Mouse (Mus musculus): Measurements from ENCODE around the gene Shroom3. TPM values are rescaled to one million over a fixed set of nuclear protein-coding genes. Genes with fewer than 3 reads are reported as not detected.

Gene Shroom3
- polyA plus RNA-seq, 1 experiment from 2014 or later, result 6.2 TPM

GRCm38 (mm10) chr5:92935883-92936282, 252.6 kb downstream of the Shroom3 start:
- 81% methylated on average over 8 of the region's 8 CpGs for WGBS
- ATAC-seq (ENCODE audit: low FRiP score, low read depth), result no peak
- H3K27ac ChIP-seq, result no peak overlapping the region

GRCm38 (mm10) chr5:92937701-92938100, 254.5 kb downstream of the Shroom3 start:
- 89% methylated on average over 4 of the region's 4 CpGs for WGBS
- peaks cover 28% of the 10 kb centered on the region for H3K9me3 ChIP-seq
- H3K4me2 ChIP-seq (replicated peaks), result no peak overlapping the region
- H3K9ac ChIP-seq, result no peak overlapping the region
- ATAC-seq (ENCODE audit: low FRiP score, low read depth), result no peak
- H3K4me1 ChIP-seq, result no peaks in the 10 kb centered on the region
- H3K27me3 ChIP-seq (replicated peaks), result no peaks in the 10 kb centered on the region
- no peak overlapping the region for H3K4me3 ChIP-seq
- no peak overlapping the region for H3K27ac ChIP-seq
- H3K36me3 ChIP-seq, result peaks cover 32% of the 10 kb centered on the region

More at GRCm38 (mm10) chr5:92935883-92936282, 252.6 kb downstream of the Shroom3 start:
- H3K36me3 ChIP-seq, result peaks cover 14% of the 10 kb centered on the region
- H3K27me3 ChIP-seq (replicated peaks), result no peaks in the 10 kb centered on the region
- no peak overlapping the region for H3K4me2 ChIP-seq (replicated peaks)
- H3K4me3 ChIP-seq, result no peak overlapping the region
- no peak overlapping the region for H3K9ac ChIP-seq
- peaks cover 10% of the 10 kb centered on the region; the same call in 1 of the 2 replicates for H3K4me1 ChIP-seq
- peaks cover 10% of the 10 kb centered on the region for H3K9me3 ChIP-seq

GRCm38 (mm10) chr5:92939246-92939995, 256.2 kb downstream of the Shroom3 start:
- Histone ChIP-seq H3K4me3 (no peak overlapping the region), H3K9ac (no peak overlapping the region), H3K27ac (no peak overlapping the region), H3K36me3 (peaks cover 37% of the 10 kb centered on the region), H3K9me3 (peaks cover 32% of the 10 kb centered on the region), H3K4me2 (replicated peaks) (no peak overlapping the region), H3K27me3 (replicated peaks) (no peaks in the 10 kb centered on the region), H3K4me1 (no peaks in the 10 kb centered on the region)
- no peak for ATAC-seq (ENCODE audit: low FRiP score, low read depth)
- WGBS, result 91% methylated on average over 15 of the region's 15 CpGs

- Histone ChIP-seq H3K27me3 (replicated peaks) (no peaks in the 10 kb centered on the region), H3K9me3 (peaks cover 32% of the 10 kb centered on the region), H3K4me1 (no peaks in the 10 kb centered on the region), H3K27ac (no peak overlapping the region), H3K9ac (no peak overlapping the region), H3K36me3 (peaks cover 37% of the 10 kb centered on the region), H3K4me2 (replicated peaks) (no peak overlapping the region), H3K4me3 (no peak overlapping the region)
- ATAC-seq (ENCODE audit: low FRiP score, low read depth), result 0 out of 2 replicates have a peak, but pooled peaks have one; percentile 17
- 91% methylated on average over 57 of the region's 57 CpGs for WGBS
Observed at GRCm38 (mm10) chr5:92942166-92942565, 258.9 kb downstream of the Shroom3 start.

GRCm38 (mm10) chr5:92942577-92942976, 259.3 kb downstream of the Shroom3 start:
- Histone ChIP-seq H3K9me3 (peaks cover 32% of the 10 kb centered on the region), H3K9ac (no peak overlapping the region), H3K27ac (no peak overlapping the region), H3K27me3 (replicated peaks) (no peaks in the 10 kb centered on the region), H3K4me1 (no peaks in the 10 kb centered on the region), H3K4me3 (no peak overlapping the region), H3K36me3 (peaks cover 37% of the 10 kb centered on the region), H3K4me2 (replicated peaks) (no peak overlapping the region)
- no peak for ATAC-seq (ENCODE audit: low FRiP score, low read depth)
- 94% methylated on average over 47 of the region's 47 CpGs for WGBS

GRCm38 (mm10) chr5:92944867-92945266, 261.6 kb downstream of the Shroom3 start:
- H3K27ac ChIP-seq, result no peak overlapping the region
- H3K36me3 ChIP-seq, result peaks cover 32% of the 10 kb centered on the region
- no peak overlapping the region for H3K9ac ChIP-seq
- no peak overlapping the region for H3K4me3 ChIP-seq
- H3K9me3 ChIP-seq, result peaks cover 31% of the 10 kb centered on the region
- no peaks in the 10 kb centered on the region for H3K27me3 ChIP-seq (replicated peaks)
- H3K4me2 ChIP-seq (replicated peaks), result no peak overlapping the region
- WGBS, result 78% methylated on average over 5 of the region's 5 CpGs
- peaks cover 4% of the 10 kb centered on the region; the same call in 1 of the 2 replicates for H3K4me1 ChIP-seq
- no peak for ATAC-seq (ENCODE audit: low FRiP score, low read depth)

GRCm38 (mm10) chr5:92948972-92949745, 265.9 kb downstream of the Shroom3 start:
- Histone ChIP-seq H3K4me1 (peaks cover 6% of the 10 kb centered on the region), H3K4me3 (no peak overlapping the region), H3K9me3 (no peaks in the 10 kb centered on the region), H3K4me2 (replicated peaks) (no peak overlapping the region), H3K27ac (no peak overlapping the region), H3K27me3 (replicated peaks) (no peaks in the 10 kb centered on the region), H3K36me3 (peaks cover 19% of the 10 kb centered on the region), H3K9ac (no peak overlapping the region)
- WGBS, result 80% methylated on average over 14 of the region's 14 CpGs
- ATAC-seq (ENCODE audit: low FRiP score, low read depth), result peak; percentile 22; the same call in 1 of the 2 replicates

- ATAC-seq (ENCODE audit: low FRiP score, low read depth), result no peak
- no peaks in the 10 kb centered on the region for H3K27me3 ChIP-seq (replicated peaks)
- no peak overlapping the region for H3K4me2 ChIP-seq (replicated peaks)
- peaks cover 11% of the 10 kb centered on the region for H3K4me1 ChIP-seq
- 88% methylated on average over 14 of the region's 14 CpGs for WGBS
- no peaks in the 10 kb centered on the region for H3K9me3 ChIP-seq
- H3K4me3 ChIP-seq, result no peak overlapping the region
- H3K9ac ChIP-seq, result no peak overlapping the region
- H3K36me3 ChIP-seq, result peaks cover 22% of the 10 kb centered on the region
- no peak overlapping the region for H3K27ac ChIP-seq
Observed at GRCm38 (mm10) chr5:92950583-92950982, 267.3 kb downstream of the Shroom3 start.

GRCm38 (mm10) chr5:92951079-92951478, 267.8 kb downstream of the Shroom3 start:
- Histone ChIP-seq H3K9ac (no peak overlapping the region), H3K4me1 (peaks cover 11% of the 10 kb centered on the region), H3K9me3 (no peaks in the 10 kb centered on the region), H3K36me3 (peaks cover 24% of the 10 kb centered on the region), H3K4me2 (replicated peaks) (no peak overlapping the region), H3K27me3 (replicated peaks) (no peaks in the 10 kb centered on the region), H3K27ac (no peak overlapping the region), H3K4me3 (no peak overlapping the region)
- WGBS, result 93% methylated on average over 14 of the region's 14 CpGs
- ATAC-seq (ENCODE audit: low FRiP score, low read depth), result no peak

GRCm38 (mm10) chr5:92953865-92954264, 270.6 kb downstream of the Shroom3 start:
- H3K27me3 ChIP-seq (replicated peaks), result no peaks in the 10 kb centered on the region
- H3K4me3 ChIP-seq, result no peak overlapping the region
- no peaks in the 10 kb centered on the region for H3K9me3 ChIP-seq
- ATAC-seq (ENCODE audit: low FRiP score, low read depth), result no peak; the same call in 1 of the 2 replicates
- H3K4me2 ChIP-seq (replicated peaks), result no peak overlapping the region
- peaks cover 28% of the 10 kb centered on the region for H3K36me3 ChIP-seq
- WGBS, result 89% methylated on average over 8 of the region's 8 CpGs
- H3K4me1 ChIP-seq, result peaks cover 11% of the 10 kb centered on the region
- no peak overlapping the region for H3K9ac ChIP-seq
- H3K27ac ChIP-seq, result no peak overlapping the region

GRCm38 (mm10) chr5:92954323-92954722, 271.1 kb downstream of the Shroom3 start:
- Histone ChIP-seq H3K27ac (no peak overlapping the region), H3K9me3 (no peaks in the 10 kb centered on the region), H3K4me3 (no peak overlapping the region), H3K27me3 (replicated peaks) (no peaks in the 10 kb centered on the region), H3K9ac (no peak overlapping the region), H3K4me2 (replicated peaks) (no peak overlapping the region), H3K36me3 (peaks cover 28% of the 10 kb centered on the region), H3K4me1 (peaks cover 11% of the 10 kb centered on the region)
- ATAC-seq (ENCODE audit: low FRiP score, low read depth), result peak; percentile 42
- 37% methylated on average over 10 of the region's 10 CpGs for WGBS

GRCm38 (mm10) chr5:92954827-92955475, 271.7 kb downstream of the Shroom3 start:
- 0 out of 2 replicates have a peak, but pooled peaks have one; percentile 39 for ATAC-seq (ENCODE audit: low FRiP score, low read depth)
- no peak overlapping the region for H3K4me2 ChIP-seq (replicated peaks)
- H3K27me3 ChIP-seq (replicated peaks), result no peaks in the 10 kb centered on the region
- H3K4me1 ChIP-seq, result peaks cover 7% of the 10 kb centered on the region
- no peak overlapping the region for H3K4me3 ChIP-seq
- H3K27ac ChIP-seq, result no peak overlapping the region
- no peaks in the 10 kb centered on the region for H3K9me3 ChIP-seq
- peaks cover 28% of the 10 kb centered on the region for H3K36me3 ChIP-seq
- H3K9ac ChIP-seq, result no peak overlapping the region
- 66% methylated on average over 6 of the region's 6 CpGs for WGBS
